Mouse (Mus musculus) bone marrow macrophage, adult 2 months (primary cell): ENCODE data around the gene Ccdc157. TPM values are rescaled to one million over a fixed set of nuclear protein-coding genes. Genes with fewer than 3 reads are reported as not detected.
"Not testable (repeated sequence)": the region's sequence is repeated elsewhere in the genome, so short reads cannot be mapped to it uniquely, and the experiment has no call there.

Experiments
- H3K27ac ChIP-seq: 2 replicates; pipeline ENCODE4 v1.5.1; 2012; ENCODE audit warnings: low read depth, low read length; ENCODE audit not compliant: insufficient read depth
- H3K4me1 ChIP-seq: 2 replicates; pipeline ENCODE4 v1.6.1; 2012; ENCODE audit warnings: low read length; ENCODE audit not compliant: control insufficient read depth, insufficient read depth
- H3K4me3 ChIP-seq: 2 replicates; pipeline ENCODE4 v1.5.1; 2012; ENCODE audit warnings: mild to moderate bottlenecking, low read length, moderate library complexity; ENCODE audit not compliant: insufficient read depth
- CTCF ChIP-seq: IDR thresholded peaks from 2 replicates; pipeline ENCODE4 v1.5.1; 2012; ENCODE audit warnings: low read depth, mild to moderate bottlenecking, low read length, moderate library complexity
- POLR2A ChIP-seq: IDR thresholded peaks from 2 replicates; pipeline ENCODE4 v1.6.1; 2012; ENCODE audit warnings: mild to moderate bottlenecking, low read depth, low read length, borderline replicate concordance
- polyA plus RNA-seq: library from polyadenylated mRNA; stranded (reverse); fragments of >200 nt; gene quantifications from 2 replicates; pipeline ENCODE4 v1.2.4, GENCODE M21; 2012; ENCODE audit not compliant: missing spikeins, insufficient read depth, insufficient read length

Gene Ccdc157
- polyA plus RNA-seq, 1 experiment: 2.3 TPM

- TF ChIP-seq CTCF: peak; percentile 68
- TF ChIP-seq POLR2A: 0 out of 2 replicates have a peak, but pooled peaks have one; percentile 53
- Histone ChIP-seq H3K4me1 (0 out of 2 replicates have a peak, but pooled peaks cover 3% of the 10 kb centered on the region), H3K27ac (peak within 1 kb of the TSS; percentile 44), H3K4me3 (peak within 1 kb of the TSS; percentile 79)
Measured at GRCm38 (mm10) chr11:4134986-4135935, 24.8 kb downstream of the Ccdc157 start, which contains the start of gene Rnf215. Gene Rnf215, plus strand, starts transcription at chr11:4135202.

- H3K4me3 ChIP-seq: peak overlapping the region; percentile 38; the same call in 1 of the 2 replicates
Measured at GRCm38 (mm10) chr11:4134400-4134799, 25.7 kb downstream of the Ccdc157 start.

GRCm38 (mm10) chr11:4133450-4133849, 26.6 kb downstream of the Ccdc157 start:
- H3K4me1 ChIP-seq: 0 out of 2 replicates have a peak, but pooled peaks cover 3% of the 10 kb centered on the region
- H3K4me3 ChIP-seq: no peak overlapping the region
- TF ChIP-seq CTCF (no peak), POLR2A (no peak)
- no peak overlapping the region for H3K27ac ChIP-seq

More at GRCm38 (mm10) chr11:4134400-4134799, 25.7 kb downstream of the Ccdc157 start:
- H3K4me1 ChIP-seq: 0 out of 2 replicates have a peak, but pooled peaks cover 3% of the 10 kb centered on the region
- no peak for TF ChIP-seq CTCF
- TF ChIP-seq POLR2A: no peak
- no peak overlapping the region for H3K27ac ChIP-seq

- not testable (repeated sequence) for H3K27ac ChIP-seq, H3K4me1 ChIP-seq, H3K4me3 ChIP-seq
Measured at GRCm38 (mm10) chr11:4128461-4128860, 31.6 kb downstream of the Ccdc157 start.

- TF ChIP-seq POLR2A (no peak), CTCF (no peak)
- H3K27ac ChIP-seq: no peak overlapping the region
- no peak overlapping the region for H3K4me3 ChIP-seq
- peaks cover 11% of the 10 kb centered on the region for H3K4me1 ChIP-seq
Measured at GRCm38 (mm10) chr11:4127059-4127458, 33.0 kb downstream of the Ccdc157 start.

GRCm38 (mm10) chr11:4123922-4124321, 36.2 kb downstream of the Ccdc157 start:
- Histone ChIP-seq H3K27ac (no peak overlapping the region), H3K4me1 (peaks cover 11% of the 10 kb centered on the region), H3K4me3 (no peak overlapping the region)
- peak; percentile 34; the same call in 1 of the 2 replicates for TF ChIP-seq CTCF
- no peak for TF ChIP-seq POLR2A

- H3K27ac ChIP-seq: 0 out of 2 replicates have a peak within 1 kb of the TSS, but pooled peaks have one; percentile 5
- TF ChIP-seq CTCF (no peak), POLR2A (no peak)
- no peak within 1 kb of the TSS for H3K4me3 ChIP-seq
- peaks cover 11% of the 10 kb centered on the region for H3K4me1 ChIP-seq
Measured at GRCm38 (mm10) chr11:4122742-4123579, 37.1 kb downstream of the Ccdc157 start, which contains the start of gene Sec14l2. Gene Sec14l2, minus strand, starts transcription at chr11:4123415.

- no peak overlapping the region for H3K27ac ChIP-seq
- TF ChIP-seq POLR2A (no peak), CTCF (no peak)
- H3K4me1 ChIP-seq: peaks cover 11% of the 10 kb centered on the region
- H3K4me3 ChIP-seq: no peak overlapping the region
Measured at GRCm38 (mm10) chr11:4122226-4122625, 37.9 kb downstream of the Ccdc157 start.

- no peak overlapping the region for H3K4me3 ChIP-seq
- no peak overlapping the region for H3K27ac ChIP-seq
- TF ChIP-seq CTCF (no peak), POLR2A (no peak)
- H3K4me1 ChIP-seq: peaks cover 11% of the 10 kb centered on the region
Measured at GRCm38 (mm10) chr11:4121691-4122090, 38.4 kb downstream of the Ccdc157 start.

- H3K27ac ChIP-seq: no peak overlapping the region
- H3K4me3 ChIP-seq: no peak overlapping the region
- TF ChIP-seq POLR2A: no peak
- no peak for TF ChIP-seq CTCF
- peaks cover 11% of the 10 kb centered on the region for H3K4me1 ChIP-seq
Measured at GRCm38 (mm10) chr11:4119635-4120034, 40.5 kb downstream of the Ccdc157 start.
